Mouse (Mus musculus): ENCODE data around the gene Smpdl3a. TPM values are rescaled to one million over a fixed set of nuclear protein-coding genes. Genes with fewer than 3 reads are reported as not detected.
A peak's percentile ranks its signal among the peaks of the same experiment; 100 is the strongest.

The Smpdl3a gene
- 16.7 and 19.3 TPM in 2 replicates for polyA plus RNA-seq (2014; fragmentation: Nextera tagmentation; extraction: Ambion mirVana)

GRCm38 (mm10) chr10:57794018-57794417 lies at the start of gene Smpdl3a:
Smpdl3a (plus strand) TSS chr10:57794335.
- Histone ChIP-seq H3K9me3 (ENCODE audit: control insufficient read depth, low read length) (no peaks in the 10 kb centered on the region), H3K9ac (ENCODE audit: low read depth, low read length) (peak within 1 kb of the TSS; percentile 66), H3K27me3 (ENCODE audit: control insufficient read depth, insufficient read depth, low read length) (no peaks in the 10 kb centered on the region), H3K27ac (ENCODE audit: low read depth, low read length) (no peak within 1 kb of the TSS; the same call in 1 of the 2 replicates), H3K4me1 (ENCODE audit: control insufficient read depth, insufficient read depth, low read length) (peaks cover 9% of the 10 kb centered on the region; the same call in 1 of the 2 replicates), H3K4me3 (ENCODE audit: low read length) (peak within 1 kb of the TSS; percentile 62), H3K4me2 (replicated peaks; ENCODE audit: low read depth, low read length) (peak within 1 kb of the TSS; percentile 95), H3K36me3 (ENCODE audit: control insufficient read depth, insufficient read depth, low read length) (no peaks in the 10 kb centered on the region)
- 70% methylated on average over 7 of the region's 7 CpGs for WGBS
- no peak for ATAC-seq (ENCODE audit: low FRiP score, low TSS enrichment)

GRCm38 (mm10) chr10:57745452-57745851 lies 48.7 kb upstream of the Smpdl3a start:
- no peak overlapping the region for H3K4me3 ChIP-seq (ENCODE audit: low read length)
- H3K4me1 ChIP-seq (ENCODE audit: control insufficient read depth, insufficient read depth, low read length), result no peaks in the 10 kb centered on the region
- H3K9me3 ChIP-seq (ENCODE audit: control insufficient read depth, low read length), result no peaks in the 10 kb centered on the region
- H3K4me2 ChIP-seq (replicated peaks; ENCODE audit: low read depth, low read length), result no peak overlapping the region
- H3K27me3 ChIP-seq (ENCODE audit: control insufficient read depth, insufficient read depth, low read length), result no peaks in the 10 kb centered on the region
- no peak for ATAC-seq (ENCODE audit: low FRiP score, low TSS enrichment)
- H3K27ac ChIP-seq (ENCODE audit: low read depth, low read length), result no peak overlapping the region
- no peak overlapping the region for H3K9ac ChIP-seq (ENCODE audit: low read depth, low read length)
- no peaks in the 10 kb centered on the region for H3K36me3 ChIP-seq (ENCODE audit: control insufficient read depth, insufficient read depth, low read length)

DNA sequence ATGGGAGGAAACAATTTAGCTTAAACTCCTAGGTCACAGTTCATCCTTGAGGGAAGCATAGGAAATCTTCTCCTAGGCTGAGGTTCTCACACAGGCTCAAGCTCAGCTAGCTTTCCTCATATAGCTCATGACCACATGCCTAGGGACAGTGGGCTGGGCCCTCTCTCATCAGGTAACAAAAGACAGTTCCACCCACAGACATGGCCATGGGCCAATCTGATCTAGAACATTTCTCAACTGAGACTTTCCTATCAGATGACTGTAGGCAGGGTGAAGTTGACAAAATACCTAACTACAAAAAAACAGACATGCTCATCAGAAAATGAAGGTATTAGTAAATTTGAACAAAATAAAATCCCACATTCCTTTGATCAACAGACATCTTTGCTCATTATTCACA lies 47.0 kb upstream of the Smpdl3a start:
- Histone ChIP-seq H3K27ac (ENCODE audit: low read depth, low read length) (no peak overlapping the region), H3K9me3 (ENCODE audit: control insufficient read depth, low read length) (no peaks in the 10 kb centered on the region), H3K4me3 (ENCODE audit: low read length) (no peak overlapping the region), H3K9ac (ENCODE audit: low read depth, low read length) (no peak overlapping the region), H3K4me2 (replicated peaks; ENCODE audit: low read depth, low read length) (no peak overlapping the region), H3K36me3 (ENCODE audit: control insufficient read depth, insufficient read depth, low read length) (no peaks in the 10 kb centered on the region), H3K27me3 (ENCODE audit: control insufficient read depth, insufficient read depth, low read length) (no peaks in the 10 kb centered on the region), H3K4me1 (ENCODE audit: control insufficient read depth, insufficient read depth, low read length) (no peaks in the 10 kb centered on the region)
- ATAC-seq (ENCODE audit: low FRiP score, low TSS enrichment), result no peak

GRCm38 (mm10) chr10:57753343-57753742 lies 40.8 kb upstream of the Smpdl3a start:
- Histone ChIP-seq H3K4me2 (replicated peaks; ENCODE audit: low read depth, low read length) (no peak overlapping the region), H3K9me3 (ENCODE audit: control insufficient read depth, low read length) (no peaks in the 10 kb centered on the region), H3K27me3 (ENCODE audit: control insufficient read depth, insufficient read depth, low read length) (no peaks in the 10 kb centered on the region), H3K27ac (ENCODE audit: low read depth, low read length) (no peak overlapping the region), H3K4me3 (ENCODE audit: low read length) (no peak overlapping the region), H3K36me3 (ENCODE audit: control insufficient read depth, insufficient read depth, low read length) (no peaks in the 10 kb centered on the region), H3K4me1 (ENCODE audit: control insufficient read depth, insufficient read depth, low read length) (no peaks in the 10 kb centered on the region), H3K9ac (ENCODE audit: low read depth, low read length) (no peak overlapping the region)
- no peak for ATAC-seq (ENCODE audit: low FRiP score, low TSS enrichment)
- 80% methylated on average over 1 of the region's 1 CpGs for WGBS

DNA sequence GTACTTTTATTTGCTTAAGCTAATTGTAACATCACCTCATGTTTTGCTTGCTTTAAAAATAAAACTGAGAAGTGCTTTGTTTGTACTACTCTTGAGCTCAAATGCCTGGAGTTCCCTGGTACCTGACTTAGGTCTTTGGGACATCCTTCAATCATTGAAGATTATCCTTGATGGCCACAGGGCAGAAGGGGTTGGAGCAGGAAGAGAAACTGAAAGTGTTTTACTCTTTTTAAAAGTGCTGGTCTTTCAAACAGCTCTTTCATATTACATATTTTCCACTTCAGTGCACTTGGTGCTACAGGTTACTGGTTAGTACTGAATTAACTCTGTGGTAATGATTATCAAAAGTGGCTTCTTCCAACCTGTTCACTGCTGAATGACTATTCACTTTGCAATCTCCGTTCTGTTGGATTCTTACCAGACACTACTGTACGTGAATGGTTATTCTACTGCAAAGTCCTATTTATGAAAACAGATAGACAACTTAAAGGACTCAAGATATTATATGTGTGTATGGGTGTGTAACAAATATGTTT lies 38.9 kb upstream of the Smpdl3a start:
- Histone ChIP-seq H3K36me3 (ENCODE audit: control insufficient read depth, insufficient read depth, low read length) (no peaks in the 10 kb centered on the region), H3K4me2 (replicated peaks; ENCODE audit: low read depth, low read length) (no peak overlapping the region), H3K9ac (ENCODE audit: low read depth, low read length) (no peak overlapping the region)

GRCm38 (mm10) chr10:57758999-57759398 lies 35.1 kb upstream of the Smpdl3a start:
- Histone ChIP-seq H3K9me3 (ENCODE audit: control insufficient read depth, low read length) (no peaks in the 10 kb centered on the region), H3K4me2 (replicated peaks; ENCODE audit: low read depth, low read length) (no peak overlapping the region), H3K9ac (ENCODE audit: low read depth, low read length) (no peak overlapping the region), H3K27ac (ENCODE audit: low read depth, low read length) (no peak overlapping the region), H3K27me3 (ENCODE audit: control insufficient read depth, insufficient read depth, low read length) (no peaks in the 10 kb centered on the region), H3K4me1 (ENCODE audit: control insufficient read depth, insufficient read depth, low read length) (no peaks in the 10 kb centered on the region), H3K4me3 (ENCODE audit: low read length) (no peak overlapping the region), H3K36me3 (ENCODE audit: control insufficient read depth, insufficient read depth, low read length) (no peaks in the 10 kb centered on the region)
- ATAC-seq (ENCODE audit: low FRiP score, low TSS enrichment), result no peak
- WGBS, result 90% methylated on average over 2 of the region's 2 CpGs

More for the DNA sequence above, 38.9 kb upstream of the Smpdl3a start:
- no peak overlapping the region for H3K27ac ChIP-seq (ENCODE audit: low read depth, low read length)
- no peak overlapping the region for H3K4me3 ChIP-seq (ENCODE audit: low read length)
- no peaks in the 10 kb centered on the region for H3K4me1 ChIP-seq (ENCODE audit: control insufficient read depth, insufficient read depth, low read length)
- WGBS, result 67% methylated on average over 2 of the region's 2 CpGs
- no peak for ATAC-seq (ENCODE audit: low FRiP score, low TSS enrichment)
- no peaks in the 10 kb centered on the region for H3K9me3 ChIP-seq (ENCODE audit: control insufficient read depth, low read length)
- no peaks in the 10 kb centered on the region for H3K27me3 ChIP-seq (ENCODE audit: control insufficient read depth, insufficient read depth, low read length)

DNA sequence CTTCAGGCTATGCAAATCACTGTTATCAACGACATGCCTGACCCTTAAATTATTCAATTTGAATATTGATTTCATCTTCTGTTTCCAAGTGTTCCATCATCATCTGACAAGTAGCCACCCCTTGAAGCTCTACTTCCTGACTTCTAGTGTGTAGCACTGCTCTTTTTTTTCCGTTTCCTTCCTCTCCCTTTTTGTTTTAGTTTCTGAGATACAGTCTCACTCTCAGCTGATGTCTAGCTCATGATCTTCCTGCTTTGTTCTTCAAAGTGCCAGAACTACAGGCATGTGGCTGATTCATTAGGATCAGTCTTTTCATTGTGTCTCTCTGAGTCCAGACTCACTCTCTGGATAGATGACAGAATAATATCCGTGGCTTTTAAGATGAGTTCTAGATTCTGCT lies 33.4 kb upstream of the Smpdl3a start:
- H3K27me3 ChIP-seq (ENCODE audit: control insufficient read depth, insufficient read depth, low read length), result no peaks in the 10 kb centered on the region
- no peak overlapping the region for H3K4me3 ChIP-seq (ENCODE audit: low read length)
- H3K4me2 ChIP-seq (replicated peaks; ENCODE audit: low read depth, low read length), result no peak overlapping the region
- H3K27ac ChIP-seq (ENCODE audit: low read depth, low read length), result no peak overlapping the region
- no peaks in the 10 kb centered on the region for H3K36me3 ChIP-seq (ENCODE audit: control insufficient read depth, insufficient read depth, low read length)
- H3K9me3 ChIP-seq (ENCODE audit: control insufficient read depth, low read length), result no peaks in the 10 kb centered on the region
- H3K4me1 ChIP-seq (ENCODE audit: control insufficient read depth, insufficient read depth, low read length), result no peaks in the 10 kb centered on the region
- H3K9ac ChIP-seq (ENCODE audit: low read depth, low read length), result no peak overlapping the region
- WGBS, result 73% methylated on average over 3 of the region's 3 CpGs
- no peak for ATAC-seq (ENCODE audit: low FRiP score, low TSS enrichment)

DNA sequence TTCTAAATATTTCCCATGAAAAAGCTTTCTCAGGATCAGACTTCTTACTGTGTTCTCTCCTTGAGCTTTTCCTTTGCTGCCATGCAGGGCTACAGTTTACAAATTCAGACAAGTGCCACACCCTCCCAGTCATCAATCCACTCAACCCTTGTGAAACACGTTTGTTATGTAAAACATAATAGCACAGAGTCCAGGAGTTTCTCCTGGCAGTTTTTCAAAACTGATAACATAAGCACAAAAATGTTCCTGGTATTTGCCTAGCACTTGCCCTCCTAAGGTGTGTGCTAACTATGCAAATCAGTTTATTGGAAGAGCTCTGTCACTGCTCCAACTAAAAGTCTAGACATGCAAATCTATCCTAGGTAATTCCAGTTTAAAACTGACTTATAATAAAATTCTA lies 31.1 kb upstream of the Smpdl3a start:
- ATAC-seq (ENCODE audit: low FRiP score, low TSS enrichment), result no peak

DNA sequence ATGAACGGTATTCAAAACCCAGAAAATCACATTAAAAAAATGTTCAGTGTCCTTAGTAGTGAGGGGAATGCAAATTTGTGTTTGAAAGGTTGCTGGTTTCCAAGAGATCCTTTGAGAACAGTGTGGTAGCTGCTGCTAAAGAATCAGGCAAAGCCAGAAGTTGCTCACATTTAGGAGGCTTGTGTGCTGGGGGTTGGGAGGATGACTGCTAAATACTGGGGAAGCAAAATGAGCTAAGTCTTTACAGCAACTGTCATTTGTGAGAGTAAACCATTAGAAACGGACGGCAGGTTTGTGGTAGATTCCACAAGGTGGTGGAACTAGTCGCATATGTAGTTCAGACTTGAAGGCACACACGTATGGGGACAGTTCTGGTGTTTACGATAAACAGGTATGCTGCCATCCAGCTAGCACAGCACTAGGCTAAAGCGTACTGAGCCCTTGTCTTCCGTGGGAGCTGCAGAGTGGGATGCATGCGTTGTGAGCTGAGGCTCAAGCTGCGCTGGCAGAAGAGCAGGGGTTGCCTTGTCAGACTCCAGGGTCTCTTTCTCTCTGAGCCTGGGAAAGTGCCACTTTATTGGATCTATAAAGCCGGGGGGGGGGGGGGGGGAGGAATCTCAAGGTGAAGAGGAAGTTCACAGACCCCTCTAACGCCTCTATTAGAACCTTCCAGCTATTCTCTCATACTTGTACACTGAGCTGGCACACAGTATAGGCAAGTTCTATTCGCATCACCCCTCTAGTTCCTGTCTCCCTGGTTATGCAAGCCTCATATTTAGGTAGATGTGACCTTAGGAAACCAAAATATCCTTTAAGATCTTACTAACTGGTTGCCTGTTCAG lies 10.6 kb upstream of the Smpdl3a start:
- Histone ChIP-seq H3K36me3 (ENCODE audit: control insufficient read depth, insufficient read depth, low read length) (no peaks in the 10 kb centered on the region), H3K9me3 (ENCODE audit: control insufficient read depth, low read length) (no peaks in the 10 kb centered on the region)
- ATAC-seq (ENCODE audit: low FRiP score, low TSS enrichment), result no peak

More for the DNA sequence above, 31.1 kb upstream of the Smpdl3a start:
- Histone ChIP-seq H3K4me2 (replicated peaks; ENCODE audit: low read depth, low read length) (no peak overlapping the region), H3K9ac (ENCODE audit: low read depth, low read length) (no peak overlapping the region), H3K36me3 (ENCODE audit: control insufficient read depth, insufficient read depth, low read length) (no peaks in the 10 kb centered on the region), H3K4me1 (ENCODE audit: control insufficient read depth, insufficient read depth, low read length) (no peaks in the 10 kb centered on the region), H3K9me3 (ENCODE audit: control insufficient read depth, low read length) (no peaks in the 10 kb centered on the region), H3K4me3 (ENCODE audit: low read length) (no peak overlapping the region), H3K27me3 (ENCODE audit: control insufficient read depth, insufficient read depth, low read length) (no peaks in the 10 kb centered on the region), H3K27ac (ENCODE audit: low read depth, low read length) (no peak overlapping the region)
- WGBS, result 41% methylated on average over 1 of the region's 1 CpGs

More for the DNA sequence above, 10.6 kb upstream of the Smpdl3a start:
- H3K27me3 ChIP-seq (ENCODE audit: control insufficient read depth, insufficient read depth, low read length), result no peaks in the 10 kb centered on the region
- H3K4me3 ChIP-seq (ENCODE audit: low read length), result no peak overlapping the region
- no peak overlapping the region for H3K27ac ChIP-seq (ENCODE audit: low read depth, low read length)
- H3K4me1 ChIP-seq (ENCODE audit: control insufficient read depth, insufficient read depth, low read length), result 0 out of 2 replicates have a peak, but pooled peaks cover 2% of the 10 kb centered on the region
- 39% methylated on average over 12 of the region's 13 CpGs for WGBS
- no peak overlapping the region for H3K9ac ChIP-seq (ENCODE audit: low read depth, low read length)
- no peak overlapping the region for H3K4me2 ChIP-seq (replicated peaks; ENCODE audit: low read depth, low read length)

Measured in kidney, embryonic 14.5 days (tissue).